Mouse (Mus musculus) lung, postnatal 0 days (tissue): ENCODE data around the gene Zbtb43.

ENCODE experiments used
- CTCF ChIP-seq: IDR thresholded peaks from 2 replicates; pipeline ENCODE4 v1.5.1; 2016; ENCODE audit warnings: antibody characterized with exemption, mild to moderate bottlenecking
- EP300 ChIP-seq: IDR thresholded peaks from 2 replicates; pipeline ENCODE4 v1.6.1; 2016; ENCODE audit warnings: antibody characterized with exemption, mild to moderate bottlenecking, control low read depth

- no peak for TF ChIP-seq CTCF
- no peak for TF ChIP-seq EP300
Measured at GRCm38 (mm10) chr2:33429339-33429738, 39.0 kb downstream of the Zbtb43 start.
